In genomic region chr5:106056631-106057030, GRCm38 (mm10) we compare ENCODE assay signal across 24 mouse cellular contexts.
"Had no signal": no experiment of that assay in that cellular context is flagged by ENCODE, and none has a peak within 500 bp of the region (broad histone marks: within the 10 kb centered on the region; RNA-seq: fewer than 3 reads in every experiment).

No protein-coding gene starts in this region.

- ATAC-seq: hindbrain, postnatal 0 days; intestine, embryonic 16.5 days; liver, embryonic 12.5 days had no signal

- H3K27me3 ChIP-seq: heart, embryonic 13.5 days; heart, embryonic 15.5 days; hindbrain, embryonic 13.5 days; hindbrain, embryonic 15.5 days; limb, embryonic 13.5 days; limb, embryonic 15.5 days had no signal

- H3K9me3 ChIP-seq: heart, embryonic 13.5 days; heart, embryonic 15.5 days; hindbrain, embryonic 13.5 days; hindbrain, embryonic 15.5 days; limb, embryonic 13.5 days; limb, embryonic 15.5 days; liver, embryonic 12.5 days had no signal

- H3K4me2 ChIP-seq: heart, embryonic 11.5 days; heart, embryonic 13.5 days; heart, embryonic 15.5 days; hindbrain, embryonic 13.5 days; hindbrain, embryonic 15.5 days; limb, embryonic 13.5 days; limb, embryonic 15.5 days; liver, embryonic 12.5 days had no signal

- H3K4me3 ChIP-seq: heart, adult 2 months; heart, embryonic 13.5 days; heart, embryonic 15.5 days; hindbrain, embryonic 13.5 days; hindbrain, embryonic 15.5 days; limb, embryonic 13.5 days; limb, embryonic 15.5 days; liver, embryonic 12.5 days had no signal

- DNase-seq: gastrocnemius, postnatal 14 days; gastrocnemius, postnatal 36 days; heart, adult 11 months; heart, adult 2 months; heart, postnatal 14 days; heart, postnatal 36 days; kidney, adult 11 months; kidney, adult 2 months; kidney, postnatal 14 days; kidney, postnatal 36 days; layer of hippocampus, adult 9-11 months; layer of hippocampus, postnatal 36 days; left cerebral cortex, postnatal 4 days had no signal

- H3K36me3 ChIP-seq: heart, embryonic 13.5 days; heart, embryonic 15.5 days; hindbrain, embryonic 13.5 days; hindbrain, embryonic 15.5 days; limb, embryonic 13.5 days; limb, embryonic 15.5 days; liver, embryonic 12.5 days had no signal

- H3K9ac ChIP-seq: heart, embryonic 13.5 days; heart, embryonic 15.5 days; hindbrain, embryonic 13.5 days; hindbrain, embryonic 15.5 days; limb, embryonic 13.5 days; limb, embryonic 15.5 days; liver, embryonic 12.5 days had no signal

- H3K4me1 ChIP-seq: heart, embryonic 13.5 days; heart, embryonic 15.5 days; limb, embryonic 13.5 days; limb, embryonic 15.5 days; liver, embryonic 12.5 days had no signal

- H3K27ac ChIP-seq: heart, adult 2 months; heart, embryonic 13.5 days; heart, embryonic 15.5 days; hindbrain, embryonic 13.5 days; hindbrain, embryonic 15.5 days; hindbrain, postnatal 0 days; kidney, postnatal 0 days; limb, embryonic 13.5 days; limb, embryonic 15.5 days; liver, embryonic 12.5 days had no signal
